ENCODE assay signal across 8 mouse cellular contexts in the genomic region with DNA sequence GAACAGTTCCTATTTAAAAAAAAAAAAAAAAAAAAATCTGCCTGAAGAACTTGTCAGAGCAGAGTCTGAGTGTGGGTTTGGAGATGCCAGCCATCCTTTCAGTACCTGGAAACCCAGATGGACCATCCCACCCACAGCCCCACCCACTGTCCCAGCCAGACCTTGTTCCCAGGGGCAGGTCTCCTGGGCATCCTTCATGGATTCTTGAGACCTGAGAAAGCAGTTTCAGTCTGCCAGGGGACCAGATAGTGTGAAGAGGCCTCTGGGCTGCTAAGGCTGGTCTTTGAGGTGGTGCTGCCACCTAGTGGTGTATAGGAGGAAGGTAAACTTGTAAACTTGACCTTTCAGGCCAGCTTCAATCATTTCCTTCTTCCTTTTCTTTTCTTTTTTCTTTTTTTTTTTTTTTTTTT. TPM values are rescaled to one million over a fixed set of nuclear protein-coding genes. Genes with fewer than 3 reads are reported as not detected.
DNase-seq lines count a peak whose midpoint lies in the region; ATAC-seq and TF ChIP-seq lines count a peak whose summit lies in the region.

No protein-coding gene starts in this region.

- no peaks in the 10 kb centered on the region for H3K27me3 ChIP-seq in heart, adult 2 months (ENCODE audit: control insufficient read depth, insufficient read depth, low read length)
- no peaks in the 10 kb centered on the region for H3K27me3 ChIP-seq in forebrain, embryonic 11.5 days (ENCODE audit: control insufficient read depth, insufficient read depth, low read length)
- no peaks in the 10 kb centered on the region for H3K27me3 ChIP-seq in kidney, adult 2 months (replicated peaks; ENCODE audit: control insufficient read depth, insufficient read depth, low read length)

- H3K27ac ChIP-seq in heart, adult 2 months = no peak overlapping the region
- H3K27ac ChIP-seq in forebrain, embryonic 11.5 days (ENCODE audit: low read depth, low read length) = no peak overlapping the region
- no peak overlapping the region for H3K27ac ChIP-seq in kidney, adult 2 months (ENCODE audit: insufficient read depth, low read depth, low read length)

- TF ChIP-seq CTCF in heart, adult 2 months (IDR thresholded peaks at IDR 0.05) = peak; percentile 80
- peak; percentile 85 for TF ChIP-seq CTCF in kidney, adult 2 months (conservative IDR thresholded peaks at IDR 0.05; ENCODE audit: insufficient read depth, insufficient read length, low read depth, low read length)

- H3K4me3 ChIP-seq in heart, adult 2 months = no peak overlapping the region
- no peak overlapping the region for H3K4me3 ChIP-seq in forebrain, embryonic 11.5 days (ENCODE audit: low read depth, low read length)
- H3K4me3 ChIP-seq in kidney, adult 2 months (ENCODE audit: insufficient read depth, low read depth, low read length) = no peak overlapping the region

- peak; percentile 56 to 63 for DNase-seq in heart, adult 2 months
- no peak for DNase-seq in heart, adult 8-10 months (ENCODE audit: low spot score)
- peak; percentile 85 for DNase-seq in CD4-positive helper T cell, adult 2 months (ENCODE audit: low read depth, low spot score)
- peak; percentile 56 for DNase-seq in c-Kit-positive CD71-negative TER-119-negative erythroid progenitor cells, embryonic 14.5 days (ENCODE audit: low read depth)
- peak; percentile 74 for DNase-seq in forebrain, embryonic 11.5 days (ENCODE audit: low spot score)
- peak; percentile 76 for DNase-seq in kidney, adult 2 months
- peak; percentile 59 to 67 for DNase-seq in lung, postnatal 4 days
- peak; percentile 73 for DNase-seq in thymus, postnatal 25 days

- no peak overlapping the region for H3K4me2 ChIP-seq in forebrain, embryonic 11.5 days (ENCODE audit: low read depth, low read length, severe bottlenecking)

- peak; percentile 40; the same call in 1 of the 2 replicates for ATAC-seq in forebrain, embryonic 11.5 days (replicated peaks; ENCODE audit: low FRiP score)

- peaks cover 6% of the 10 kb centered on the region; the same call in 1 of the 2 replicates for H3K4me1 ChIP-seq in heart, adult 2 months (ENCODE audit: control insufficient read depth, insufficient read depth, low read length)
- H3K4me1 ChIP-seq in forebrain, embryonic 11.5 days (replicated peaks; ENCODE audit: control insufficient read depth, insufficient read depth, low read length) = peaks cover 5% of the 10 kb centered on the region; the same call in 1 of the 2 replicates
- peaks cover 11% of the 10 kb centered on the region; the same call in 1 of the 2 replicates for H3K4me1 ChIP-seq in kidney, adult 2 months (ENCODE audit: control insufficient read depth, insufficient read depth, low read length)

- no peaks in the 10 kb centered on the region for H3K36me3 ChIP-seq in heart, adult 2 months (ENCODE audit: control insufficient read depth, insufficient read depth, low read length)
- H3K36me3 ChIP-seq in forebrain, embryonic 11.5 days (ENCODE audit: control insufficient read depth, insufficient read depth, low read length) = no peaks in the 10 kb centered on the region
- H3K36me3 ChIP-seq in kidney, adult 2 months (ENCODE audit: control insufficient read depth, insufficient read depth, low read length) = no peaks in the 10 kb centered on the region

- intact Hi-C loops in heart, adult 2 months (cut with DNase I) = loop anchor here (1.0 to 5.0 kb wide), 2 partner anchors 52 to 292 kb away; no protein-coding TSS in a partner anchor

- TF ChIP-seq EP300 in heart, adult 2 months (IDR thresholded peaks at IDR 0.05; ENCODE audit: insufficient read depth, low read depth, low read length) = peak; percentile 66; the same call in 1 of the 2 replicates

- H3K9me3 ChIP-seq in forebrain, embryonic 11.5 days (ENCODE audit: control insufficient read depth, low read length) = no peaks in the 10 kb centered on the region

- peaks cover 2% of the 10 kb centered on the region for H3K79me2 ChIP-seq in heart, adult 2 months (replicated peaks; ENCODE audit: control insufficient read depth, insufficient read depth, low read length)

- no peak for TF ChIP-seq POLR2A in heart, adult 2 months (IDR thresholded peaks at IDR 0.05; ENCODE audit: insufficient read depth, low read depth, low read length)
- no peak for TF ChIP-seq POLR2A in kidney, adult 2 months (IDR thresholded peaks at IDR 0.05; ENCODE audit: low read depth, low read length)

- H3K9ac ChIP-seq in heart, adult 2 months (ENCODE audit: low read depth, low read length) = no peak overlapping the region
- H3K9ac ChIP-seq in forebrain, embryonic 11.5 days (ENCODE audit: low read length) = no peak overlapping the region

RNA-seq across cellular contexts. Expression of a gene that starts 3.8 kb away (rescaled TPM):
- 10 to 100 TPM; 56.0 to 59.0 TPM for total RNA-seq in heart, adult 2 months (2021)
- polyA plus RNA-seq in heart, adult 2 months (2012; rRNA removed) = 53.6 and 61.3 TPM in 2 replicates
- total RNA-seq in heart, adult 8-10 months (2022) = 10 to 100 TPM; 48.7 to 55.9 (median 50.7) TPM
- 18.1 and 19.7 TPM in 2 replicates for polyA plus RNA-seq in forebrain, embryonic 11.5 days (2014; fragmentation: Nextera tagmentation; extraction: Ambion mirVana)
- 56.7 and 60.3 TPM in 2 replicates for polyA plus RNA-seq in kidney, adult 2 months (2012; rRNA removed)

RNA-seq across cellular contexts. Expression of a gene that starts 26.8 kb away (rescaled TPM):
- under 1 TPM; 0.34 to 0.60 TPM for total RNA-seq in heart, adult 2 months (2021)
- 1.4 and 1.5 TPM in 2 replicates for polyA plus RNA-seq in heart, adult 2 months (2012; rRNA removed)
- total RNA-seq in heart, adult 8-10 months (2022) = 1 to 10 TPM in 1 of 4 experiments, under 1 TPM in 3; 0.59 to 2.1 (median 0.80) TPM
- 9.5 and 12.1 TPM in 2 replicates for polyA plus RNA-seq in forebrain, embryonic 11.5 days (2014; fragmentation: Nextera tagmentation; extraction: Ambion mirVana)
- polyA plus RNA-seq in kidney, adult 2 months (2012; rRNA removed) = 4.2 and 5.1 TPM in 2 replicates

RNA-seq across cellular contexts. Expression of a gene that starts 40.8 kb away (rescaled TPM):
- total RNA-seq in heart, adult 2 months (2021) = 1 to 10 TPM; 6.7 to 7.3 TPM
- 13.7 and 15.9 TPM in 2 replicates for polyA plus RNA-seq in heart, adult 2 months (2012; rRNA removed)
- total RNA-seq in heart, adult 8-10 months (2022) = 10 to 100 TPM in 2 of 4 experiments, 1 to 10 TPM in 2; 6.1 to 11.4 (median 8.1) TPM
- polyA plus RNA-seq in forebrain, embryonic 11.5 days (2014; fragmentation: Nextera tagmentation; extraction: Ambion mirVana) = 3.3 and 4.2 TPM in 2 replicates
- 39.0 and 61.4 TPM in 2 replicates for polyA plus RNA-seq in kidney, adult 2 months (2012; rRNA removed)
